Mouse (Mus musculus): Measurements from ENCODE around the gene Cct4. TPM values are rescaled to one million over a fixed set of nuclear protein-coding genes. Genes with fewer than 3 reads are reported as not detected.
A peak's percentile ranks its signal among the peaks of the same experiment; 100 is the strongest.

The Cct4 gene
- total RNA-seq (2021): 100 to 1,000 TPM in 1 of 2 experiments, 10 to 100 TPM in 1; 97.1 to 104 TPM
- long read RNA-seq, experiment 1, transcript Cct4-204 (14 exons, 2,484 nt): major isoform, 117 of 123 reads
- long read RNA-seq, experiment 1, partial matches to known transcripts: 2 of 123 reads
- long read RNA-seq, experiment 1, other reads (novel, unspliced or antisense): 4 of 123 reads
- long read RNA-seq, experiment 2, transcript Cct4-204 (14 exons, 2,484 nt): major isoform, 74 of 84 reads
- long read RNA-seq, experiment 2, partial matches to known transcripts: 2 of 84 reads
- long read RNA-seq, experiment 2, other reads (novel, unspliced or antisense): 8 of 84 reads

DNA sequence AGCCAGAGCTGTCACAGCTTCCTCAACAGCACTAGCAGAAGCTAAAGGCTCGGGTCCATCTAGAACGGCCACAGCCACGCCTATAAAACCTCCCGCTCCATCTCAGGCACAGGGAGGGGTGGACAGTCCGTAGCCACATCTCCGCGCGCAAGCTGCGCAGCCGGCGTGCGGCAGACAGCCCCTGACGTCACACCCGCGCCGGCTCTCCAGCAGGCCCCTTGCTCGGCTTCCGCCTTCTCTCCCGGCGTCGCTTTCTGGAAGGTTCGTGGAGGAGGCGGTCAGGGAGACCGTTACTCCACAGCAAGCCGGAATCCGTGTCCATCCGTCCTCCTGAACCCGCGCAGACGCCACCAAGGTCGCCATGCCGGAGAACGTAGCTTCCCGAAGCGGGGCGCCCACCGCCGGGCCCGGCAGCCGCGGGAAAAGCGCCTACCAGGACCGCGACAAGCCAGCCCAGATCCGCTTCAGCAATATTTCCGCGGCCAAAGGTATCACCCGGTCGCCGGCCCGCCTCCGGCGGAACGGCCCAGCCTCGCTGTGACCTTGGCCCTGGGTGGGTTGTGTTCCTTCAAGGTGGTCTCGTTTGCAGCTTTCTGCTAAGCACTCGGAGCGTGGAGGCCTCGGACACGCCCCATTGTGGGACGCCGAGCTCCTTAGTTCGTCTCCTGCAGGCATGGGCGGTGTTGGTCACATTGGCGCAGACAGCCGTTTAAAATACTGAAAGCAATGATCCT is at the start of gene Cct4:
Gene Cct4 (plus strand): TSS at position 127 of the 734 bp plus-strand sequence.
- H3K4me3 ChIP-seq: peak within 1 kb of the TSS; percentile 89
- TF ChIP-seq CTCF (IDR thresholded peaks at IDR 0.05): no peak
- peak within 1 kb of the TSS; percentile 97 for H3K27ac ChIP-seq
- intact Hi-C loops (cut with DNase I): loop anchor here (2.0 to 10.0 kb wide), 3 partner anchors 77 to 454 kb away; partner anchors contain the start of gene Xpo1
- DNase-seq (ENCODE audit: extremely low spot score in 1 of 2, low spot score in 2 of 2): peak; percentile 93 to 96

GRCm38 (mm10) chr11:22949101-22949500 is 41.2 kb upstream of the Cct4 start:
- TF ChIP-seq CTCF (IDR thresholded peaks at IDR 0.05): no peak
- H3K27ac ChIP-seq: no peak overlapping the region
- DNase-seq (ENCODE audit: extremely low spot score in 1 of 2, low spot score in 2 of 2): no peak
- intact Hi-C loops (cut with DNase I): no loop called here
- no peak overlapping the region for H3K4me3 ChIP-seq

- intact Hi-C loops (cut with DNase I): loop anchor here (10.0 kb wide), 1 partner anchor 725 kb away; no protein-coding TSS in a partner anchor
- no peak overlapping the region for H3K27ac ChIP-seq
- H3K4me3 ChIP-seq: no peak overlapping the region
- DNase-seq (ENCODE audit: extremely low spot score in 1 of 2, low spot score in 2 of 2): no peak
- TF ChIP-seq CTCF (IDR thresholded peaks at IDR 0.05): no peak; the same call in none of the 2 replicates
Observed at GRCm38 (mm10) chr11:22950131-22950530, 40.2 kb upstream of the Cct4 start.

GRCm38 (mm10) chr11:22952668-22953067 is 37.7 kb upstream of the Cct4 start:
- no peak for DNase-seq (ENCODE audit: extremely low spot score in 1 of 2, low spot score in 2 of 2)
- TF ChIP-seq CTCF (IDR thresholded peaks at IDR 0.05): no peak
- intact Hi-C loops (cut with DNase I): loop anchor here (10.0 kb wide), 1 partner anchor 728 kb away; no protein-coding TSS in a partner anchor
- Histone ChIP-seq H3K4me3 (no peak overlapping the region), H3K27ac (no peak overlapping the region)

GRCm38 (mm10) chr11:22956346-22956745 is 34.0 kb upstream of the Cct4 start:
- H3K27ac ChIP-seq: no peak overlapping the region
- no peak overlapping the region for H3K4me3 ChIP-seq
- DNase-seq (ENCODE audit: extremely low spot score in 1 of 2, low spot score in 2 of 2): no peak
- intact Hi-C loops (cut with DNase I): loop anchor here (5.0 to 10.0 kb wide), 2 partner anchors 99 to 732 kb away; no protein-coding TSS in a partner anchor
- TF ChIP-seq CTCF (IDR thresholded peaks at IDR 0.05): no peak

DNA sequence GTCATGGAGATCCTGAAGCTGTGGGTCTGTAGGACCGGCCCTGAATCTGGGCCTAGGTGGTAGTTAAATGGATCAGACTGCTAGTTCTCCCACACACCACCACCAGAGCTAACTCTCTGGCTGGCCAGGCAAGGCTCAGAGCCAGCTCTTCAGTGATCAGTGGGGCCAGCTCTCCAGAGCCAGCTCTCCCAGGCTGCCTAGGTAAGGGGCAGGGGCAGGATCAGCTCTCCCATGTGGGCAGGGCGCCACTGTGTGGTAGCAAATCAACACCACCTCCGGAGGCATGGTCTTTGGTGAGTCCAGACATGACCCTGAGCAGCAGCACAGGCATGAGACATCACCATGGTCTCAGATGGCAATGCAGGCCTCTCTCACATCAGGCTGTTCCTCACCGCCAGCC is 33.5 kb upstream of the Cct4 start:
- intact Hi-C loops (cut with DNase I): loop anchor here (1.0 to 10.0 kb wide), 3 partner anchors 100 to 732 kb away; no protein-coding TSS in a partner anchor
- H3K4me3 ChIP-seq: no peak overlapping the region
- H3K27ac ChIP-seq: no peak overlapping the region
- TF ChIP-seq CTCF (IDR thresholded peaks at IDR 0.05): peak; percentile 54
- DNase-seq (ENCODE audit: extremely low spot score in 1 of 2, low spot score in 2 of 2): no peak

DNA sequence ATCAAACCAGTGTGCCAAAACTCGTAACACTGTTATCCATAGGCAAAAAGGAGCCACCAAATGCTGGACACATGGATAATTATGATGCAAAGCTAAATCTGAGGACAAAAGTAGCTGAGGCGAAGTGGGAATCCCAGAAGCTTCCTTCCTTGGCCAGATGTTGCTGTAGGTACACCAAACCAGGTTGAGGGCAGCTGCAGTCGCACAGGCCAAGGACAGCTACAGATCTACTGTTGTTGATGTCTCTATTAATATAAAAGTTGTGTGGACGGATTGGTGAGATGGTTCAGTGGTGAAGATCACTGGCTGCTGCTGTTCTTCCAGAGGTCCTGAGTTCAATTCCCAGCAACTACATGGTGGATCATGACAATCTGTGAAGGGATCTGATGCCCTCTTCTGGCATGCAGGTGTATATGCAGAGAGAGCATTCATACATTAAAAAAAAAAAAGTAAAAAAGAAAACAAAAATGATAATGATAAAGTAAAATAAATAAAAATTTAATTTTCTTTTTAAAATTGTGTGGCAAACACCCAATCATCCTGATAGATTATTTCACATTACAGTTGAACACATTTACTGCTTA is 32.4 kb upstream of the Cct4 start:
- intact Hi-C loops (cut with DNase I): loop anchor here (1.0 to 10.0 kb wide), 3 partner anchors 101 to 733 kb away; no protein-coding TSS in a partner anchor
- peak; percentile 69 for TF ChIP-seq CTCF (IDR thresholded peaks at IDR 0.05)
- DNase-seq (ENCODE audit: extremely low spot score in 1 of 2, low spot score in 2 of 2): no peak
- no peak overlapping the region for H3K27ac ChIP-seq
- no peak overlapping the region for H3K4me3 ChIP-seq

- intact Hi-C loops (cut with DNase I): no loop called here
- no peak overlapping the region for H3K27ac ChIP-seq
- DNase-seq (ENCODE audit: extremely low spot score in 1 of 2, low spot score in 2 of 2): no peak
- TF ChIP-seq CTCF (IDR thresholded peaks at IDR 0.05): no peak
- no peak overlapping the region for H3K4me3 ChIP-seq
Observed at GRCm38 (mm10) chr11:22962101-22962500, 28.2 kb upstream of the Cct4 start.

- Histone ChIP-seq H3K27ac (peak overlapping the region; percentile 44), H3K4me3 (no peak overlapping the region)
- no peak for TF ChIP-seq CTCF (IDR thresholded peaks at IDR 0.05)
- DNase-seq (ENCODE audit: extremely low spot score in 1 of 2, low spot score in 2 of 2): no peak
- intact Hi-C loops (cut with DNase I): no loop called here
Observed at GRCm38 (mm10) chr11:22964401-22964800, 25.9 kb upstream of the Cct4 start.

DNA sequence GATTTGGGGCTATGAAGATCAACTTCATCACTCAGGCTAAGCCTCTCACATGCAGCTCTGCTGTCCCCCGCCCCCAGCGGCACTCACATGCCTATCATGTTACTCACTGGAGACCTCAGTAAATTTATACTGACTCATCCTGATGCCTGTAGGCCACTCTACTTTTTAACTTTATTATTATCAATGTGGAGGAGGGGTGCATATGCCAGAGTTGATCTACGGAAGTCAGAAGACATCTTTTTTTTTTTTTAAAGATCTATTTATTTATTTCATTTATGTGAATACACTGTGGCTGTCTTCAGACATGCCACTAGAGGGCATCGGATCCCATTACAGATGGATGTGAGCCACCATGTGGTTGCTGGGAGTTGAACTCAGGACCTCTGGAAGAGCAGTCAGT is 24.8 kb upstream of the Cct4 start:
- DNase-seq (ENCODE audit: extremely low spot score in 1 of 2, low spot score in 2 of 2): no peak
- Histone ChIP-seq H3K27ac (no peak overlapping the region; the same call in 1 of the 2 replicates), H3K4me3 (no peak overlapping the region)
- peak; percentile 61 for TF ChIP-seq CTCF (IDR thresholded peaks at IDR 0.05)
- intact Hi-C loops (cut with DNase I): loop anchor here (5.0 kb wide), 1 partner anchor 243 kb away; no protein-coding TSS in a partner anchor

GRCm38 (mm10) chr11:22969486-22969885 is 20.8 kb upstream of the Cct4 start:
- intact Hi-C loops (cut with DNase I): loop anchor here (5.0 kb wide), 1 partner anchor 247 kb away; no protein-coding TSS in a partner anchor
- TF ChIP-seq CTCF (IDR thresholded peaks at IDR 0.05): peak; percentile 70
- Histone ChIP-seq H3K27ac (no peak overlapping the region), H3K4me3 (no peak overlapping the region)
- no peak for DNase-seq (ENCODE audit: extremely low spot score in 1 of 2, low spot score in 2 of 2)
